38 mouse cellular contexts compared by ENCODE assay signal in the genomic region with DNA sequence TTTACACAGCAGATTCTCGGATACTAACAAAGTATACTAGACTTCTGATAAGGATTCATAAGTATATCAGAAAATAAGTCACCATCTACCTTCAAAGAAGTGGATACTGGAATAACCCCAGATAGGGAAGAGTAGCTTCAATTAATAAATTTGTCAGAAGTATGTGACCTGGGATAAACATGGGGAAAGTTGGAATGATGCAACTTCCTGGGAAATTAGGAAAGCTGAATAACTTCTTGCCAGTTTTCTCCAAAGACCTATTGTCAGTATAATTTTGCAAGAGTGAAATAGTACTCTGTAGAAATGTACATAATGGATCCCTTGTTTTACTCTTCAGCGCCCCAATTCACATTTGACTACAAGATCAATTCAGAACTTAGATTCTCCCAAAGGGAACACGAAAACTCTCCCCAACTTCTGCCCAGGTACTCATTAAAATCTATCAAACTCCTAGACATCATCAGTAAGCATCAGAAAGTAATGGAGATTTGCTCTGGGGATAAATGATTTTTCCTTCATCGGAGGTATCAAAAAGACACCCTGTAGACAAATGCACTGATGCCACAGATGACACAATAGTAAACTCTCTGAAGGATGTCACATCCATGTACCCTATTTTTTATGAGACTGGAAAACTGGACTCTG. TPM values are rescaled to one million over a fixed set of nuclear protein-coding genes. Genes with fewer than 3 reads are reported as not detected.
"Had no signal": no experiment of that assay in that cellular context is flagged by ENCODE, and none has a peak within 500 bp of the region (broad histone marks: within the 10 kb centered on the region; RNA-seq: fewer than 3 reads in every experiment).

A gene (plus strand): TSS at position 595 of the 645 bp plus-strand sequence.

- H3K9me3 ChIP-seq: limb, embryonic 10.5 days; limb, embryonic 12.5 days; limb, embryonic 13.5 days; limb, embryonic 15.5 days; liver, embryonic 12.5 days; liver, embryonic 13.5 days; liver, embryonic 15.5 days; lung, embryonic 15.5 days; megakaryocyte, embryonic 14.5 days; midbrain, embryonic 12.5 days; midbrain, embryonic 15.5 days; neural tube, embryonic 12.5 days had no signal

- H3K36me3 ChIP-seq: limb, embryonic 10.5 days; limb, embryonic 12.5 days; limb, embryonic 13.5 days; limb, embryonic 15.5 days; liver, embryonic 12.5 days; liver, embryonic 13.5 days; liver, embryonic 15.5 days; lung, embryonic 15.5 days; midbrain, embryonic 10.5 days; midbrain, embryonic 12.5 days; midbrain, embryonic 13.5 days; midbrain, embryonic 15.5 days; neural tube, embryonic 12.5 days had no signal

- H3K4me1 ChIP-seq: limb, embryonic 10.5 days; limb, embryonic 12.5 days; limb, embryonic 13.5 days; limb, embryonic 15.5 days; liver, embryonic 12.5 days; liver, embryonic 13.5 days; liver, embryonic 15.5 days; lung, embryonic 15.5 days; megakaryocyte, embryonic 14.5 days; midbrain, embryonic 10.5 days; midbrain, embryonic 12.5 days; midbrain, embryonic 13.5 days; midbrain, embryonic 15.5 days; neural tube, embryonic 12.5 days had no signal

- H3K27me3 ChIP-seq: limb, embryonic 12.5 days; limb, embryonic 13.5 days; limb, embryonic 15.5 days; liver, embryonic 12.5 days; liver, embryonic 13.5 days; liver, embryonic 15.5 days; lung, embryonic 15.5 days; megakaryocyte, embryonic 14.5 days; midbrain, embryonic 12.5 days; midbrain, embryonic 13.5 days; midbrain, embryonic 15.5 days; neural tube, embryonic 12.5 days had no signal

- DNase-seq: left cerebral cortex, postnatal 4 days; liver; liver, embryonic 13.5 days; liver, postnatal 0 days; lung, adult 18-20 months; lung, adult 2 months; lung, embryonic 14.5 days; lung, postnatal 10 days; lung, postnatal 14 days; lung, postnatal 36 days; lung, postnatal 4 days; midbrain, embryonic 14.5 days had no signal

- H3K27ac ChIP-seq: limb, embryonic 10.5 days; limb, embryonic 12.5 days; limb, embryonic 13.5 days; limb, embryonic 15.5 days; liver, embryonic 12.5 days; liver, embryonic 13.5 days; liver, embryonic 14.5 days; liver, embryonic 15.5 days; lung, embryonic 15.5 days; macrophage; midbrain, embryonic 10.5 days; midbrain, embryonic 12.5 days; midbrain, embryonic 13.5 days; midbrain, embryonic 15.5 days; neural tube, embryonic 12.5 days had no signal

- H3K4me2 ChIP-seq: limb, embryonic 12.5 days; limb, embryonic 13.5 days; limb, embryonic 15.5 days; liver, embryonic 11.5 days; liver, embryonic 12.5 days; liver, embryonic 13.5 days; liver, embryonic 15.5 days; lung, embryonic 14.5 days; lung, embryonic 15.5 days; midbrain, embryonic 11.5 days; midbrain, embryonic 12.5 days; midbrain, embryonic 13.5 days; midbrain, embryonic 15.5 days; neural tube, embryonic 12.5 days had no signal

- H3K4me3 ChIP-seq: limb, embryonic 10.5 days; limb, embryonic 12.5 days; limb, embryonic 13.5 days; limb, embryonic 15.5 days; liver, embryonic 12.5 days; liver, embryonic 13.5 days; liver, embryonic 15.5 days; lung, embryonic 15.5 days; megakaryocyte, embryonic 14.5 days; midbrain, embryonic 10.5 days; midbrain, embryonic 12.5 days; midbrain, embryonic 13.5 days; midbrain, embryonic 15.5 days; neural tube, embryonic 12.5 days had no signal

RNA-seq across cellular contexts. Expression of the gene that starts here (rescaled TPM):
- polyA plus RNA-seq: limb, embryonic 10.5 days; limb, embryonic 11.5 days; limb, embryonic 12.5 days; limb, embryonic 13.5 days; limb, embryonic 14.5 days; limb, embryonic 15.5 days; liver, adult 2 months; liver, embryonic 11.5 days; liver, embryonic 12.5 days; liver, embryonic 13.5 days; liver, embryonic 14.5 days; liver, embryonic 15.5 days; liver, embryonic 16.5 days; liver, postnatal 0 days; lung, adult 2 months; lung, embryonic 14.5 days; lung, embryonic 15.5 days; lung, embryonic 16.5 days; lung, postnatal 0 days; macrophage; midbrain, embryonic 10.5 days; midbrain, embryonic 11.5 days; midbrain, embryonic 12.5 days; midbrain, embryonic 13.5 days; midbrain, embryonic 14.5 days; midbrain, embryonic 15.5 days; midbrain, embryonic 16.5 days; midbrain, postnatal 0 days; neural tube, embryonic 11.5 days; neural tube, embryonic 12.5 days had no signal
